Mouse (Mus musculus) liver, adult 2 months (tissue): ENCODE data around the gene Cuta. TPM values are rescaled to one million over a fixed set of nuclear protein-coding genes. Genes with fewer than 3 reads are reported as not detected.

Experiments used
- DNase-seq: peaks from one replicate; pipeline ENCODE4 v3.0.0-alpha.2; 2011; ENCODE audit warnings: low read depth, low spot score; ENCODE audit errors: extremely low read depth
- H3K27ac ChIP-seq: fragments of 200-500 bp; replicated peaks from 2 replicates; pipeline ENCODE4 v1.5.1; 2012; ENCODE audit warnings: low read depth, mild to moderate bottlenecking, control low read depth, inconsistent platforms, low read length; ENCODE audit not compliant: insufficient read depth
- H3K27me3 ChIP-seq: fragments of 200-500 bp; 2 replicates; pipeline ENCODE4 v1.6.1; 2012; ENCODE audit warnings: mild to moderate bottlenecking, moderate library complexity, low read length, inconsistent platforms; ENCODE audit not compliant: control insufficient read depth, insufficient read depth
- H3K36me3 ChIP-seq: fragments of 200-500 bp; 2 replicates; pipeline ENCODE4 v1.6.1; 2012; ENCODE audit warnings: low read length, inconsistent platforms; ENCODE audit not compliant: control insufficient read depth, insufficient read depth
- H3K4me1 ChIP-seq: fragments of 200-500 bp; 2 replicates; pipeline ENCODE4 v1.6.1; 2011; ENCODE audit warnings: low read length; ENCODE audit not compliant: control insufficient read depth, insufficient read depth
- H3K4me3 ChIP-seq: fragments of 200-500 bp; 2 replicates; pipeline ENCODE4 v1.5.1; 2011; ENCODE audit warnings: low read depth, mild to moderate bottlenecking, control low read depth, low read length, moderate library complexity; ENCODE audit not compliant: insufficient read depth
- H3K79me2 ChIP-seq: fragments of 200-500 bp; 2 replicates; pipeline ENCODE4 v1.6.1; 2012; ENCODE audit warnings: inconsistent platforms, mild to moderate bottlenecking, low read length, moderate library complexity; ENCODE audit not compliant: control insufficient read depth, insufficient read depth
- H3K9ac ChIP-seq: fragments of 200-500 bp; 2 replicates; pipeline ENCODE4 v1.6.1; 2012; ENCODE audit warnings: low read depth, mild to moderate bottlenecking, control low read depth, inconsistent platforms, low read length
- CTCF ChIP-seq: fragments of 200-500 bp; IDR thresholded peaks from 2 replicates; pipeline ENCODE4 v1.5.1; 2011; ENCODE audit warnings: low read depth, low read length, control low read depth
- POLR2A ChIP-seq: fragments of 200-500 bp; IDR thresholded peaks from 2 replicates; pipeline ENCODE4 v1.6.1; 2011; ENCODE audit warnings: low read length, control low read depth; ENCODE audit not compliant: insufficient read depth; ENCODE audit errors: extremely low read depth
- WGBS: fragments of 180-500 bp; shearing (Covaris S2); methylation state at CpG from one replicate; pipeline ENCODE4 v1.1.7; 2018; 5-methylcytosine and 5-hydroxymethylcytosine counted together
- polyA plus RNA-seq: library from polyadenylated mRNA; depleted of rRNA; stranded (reverse); fragments of >200 nt; gene quantifications from 2 replicates; pipeline ENCODE4 v1.2.3, GENCODE M21; 2012
- total RNA-seq: library from RNA; depleted of rRNA; stranded (reverse); fragments of >200 nt; gene quantifications from 2 replicates; pipeline ENCODE4 v1.2.3, GENCODE M21; 2014

The Cuta gene
- total and polyA plus RNA-seq, 2 experiments: 21.4 to 129 TPM

DNA sequence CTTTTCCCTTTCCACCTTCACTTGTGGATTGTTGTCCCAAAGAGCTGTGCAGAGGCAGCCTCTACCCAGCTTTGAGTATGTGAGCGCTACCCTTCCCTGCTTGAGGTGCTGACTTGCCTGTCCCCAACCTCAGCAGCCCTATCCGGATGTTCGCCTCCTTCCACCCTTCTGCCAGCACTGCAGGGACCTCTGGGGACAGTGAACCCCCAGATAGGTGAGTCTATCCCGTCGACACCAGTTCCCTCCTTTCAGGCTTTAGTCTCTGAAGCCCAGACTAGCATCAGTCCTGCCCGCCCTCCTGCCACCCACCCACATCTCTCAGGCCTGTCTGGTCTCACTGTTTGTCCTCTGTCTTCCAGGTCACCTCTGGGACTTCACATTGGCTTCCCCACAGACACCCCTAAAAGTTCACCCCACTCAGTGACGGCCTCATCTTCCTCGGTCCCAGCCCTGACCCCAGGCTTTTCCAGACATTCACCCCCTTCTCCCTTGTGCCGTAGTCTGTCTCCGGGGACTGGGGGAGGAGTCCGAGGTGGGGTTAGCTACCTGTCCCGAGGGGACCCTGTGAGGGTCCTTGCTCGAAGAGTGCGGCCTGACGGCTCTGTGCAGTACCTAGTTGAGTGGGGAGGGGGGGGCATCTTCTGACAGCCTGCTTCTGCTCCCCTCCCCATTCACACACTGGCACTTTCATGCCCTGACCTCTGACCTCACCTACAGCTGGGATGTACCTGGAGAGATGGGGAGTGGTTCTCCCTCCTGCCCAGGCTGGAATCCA is 2.3 kb downstream of the Cuta start:
- 91% methylated on average over 15 of the region's 15 CpGs for WGBS
- no peak overlapping the region for H3K4me3 ChIP-seq
- TF ChIP-seq CTCF (no peak), POLR2A (no peak)
- H3K27ac ChIP-seq: no peak overlapping the region
- peaks cover 9% of the 10 kb centered on the region for H3K79me2 ChIP-seq
- no peak overlapping the region for H3K9ac ChIP-seq
- H3K36me3 ChIP-seq: no peaks in the 10 kb centered on the region
- H3K27me3 ChIP-seq: no peaks in the 10 kb centered on the region
- H3K4me1 ChIP-seq: peaks cover 15% of the 10 kb centered on the region
- DNase-seq: no peak

DNA sequence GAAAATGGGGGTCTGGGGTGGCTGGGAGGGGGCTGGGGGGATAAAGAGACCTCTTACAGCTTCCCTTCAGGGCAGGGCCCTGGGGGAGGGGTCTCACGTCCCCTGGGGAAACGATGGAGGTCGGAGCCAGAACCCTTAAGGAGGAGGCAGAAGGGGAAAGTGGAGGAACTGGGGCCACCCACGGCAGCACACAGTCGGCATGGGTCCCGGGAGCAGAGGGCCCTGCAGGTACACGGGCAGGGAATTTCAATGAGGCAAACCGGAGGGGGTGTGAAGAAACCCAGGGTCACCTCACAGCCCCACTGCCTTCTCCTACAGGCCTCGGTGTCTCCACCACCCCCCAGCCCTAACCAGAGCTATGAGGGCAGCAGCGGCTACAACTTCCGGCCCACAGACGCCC is 2.9 kb downstream of the Cuta start:
- no peaks in the 10 kb centered on the region for H3K36me3 ChIP-seq
- H3K4me1 ChIP-seq: peaks cover 16% of the 10 kb centered on the region
- H3K4me3 ChIP-seq: no peak overlapping the region
- H3K27me3 ChIP-seq: no peaks in the 10 kb centered on the region
- H3K79me2 ChIP-seq: peaks cover 9% of the 10 kb centered on the region
- H3K9ac ChIP-seq: no peak overlapping the region
- DNase-seq: no peak
- no peak overlapping the region for H3K27ac ChIP-seq
- whole genome bisulfite sequencing: 88% methylated on average over 12 of the region's 12 CpGs
- TF ChIP-seq CTCF: no peak
- no peak for TF ChIP-seq POLR2A

DNA sequence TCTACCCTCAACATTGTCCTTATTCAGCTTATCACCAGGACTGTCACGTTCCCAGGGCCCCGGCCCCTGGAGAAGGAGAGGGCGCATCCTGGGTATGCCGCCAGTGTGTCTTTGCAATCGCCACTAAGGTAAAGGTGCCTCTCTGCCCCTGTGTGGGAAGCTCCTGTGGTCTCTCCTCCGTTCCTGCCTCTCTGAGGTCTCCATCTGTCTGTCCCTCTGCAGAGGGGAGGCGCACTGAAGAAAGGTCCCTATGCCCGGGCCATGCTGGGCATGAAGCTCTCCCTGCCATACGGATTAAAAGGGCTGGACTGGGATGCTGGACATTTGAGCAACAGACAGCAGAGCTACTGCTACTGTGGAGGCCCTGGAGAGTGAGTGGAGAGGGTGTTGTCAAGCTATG is 4.3 kb downstream of the Cuta start:
- no peaks in the 10 kb centered on the region for H3K36me3 ChIP-seq
- H3K4me1 ChIP-seq: peaks cover 15% of the 10 kb centered on the region

DNA sequence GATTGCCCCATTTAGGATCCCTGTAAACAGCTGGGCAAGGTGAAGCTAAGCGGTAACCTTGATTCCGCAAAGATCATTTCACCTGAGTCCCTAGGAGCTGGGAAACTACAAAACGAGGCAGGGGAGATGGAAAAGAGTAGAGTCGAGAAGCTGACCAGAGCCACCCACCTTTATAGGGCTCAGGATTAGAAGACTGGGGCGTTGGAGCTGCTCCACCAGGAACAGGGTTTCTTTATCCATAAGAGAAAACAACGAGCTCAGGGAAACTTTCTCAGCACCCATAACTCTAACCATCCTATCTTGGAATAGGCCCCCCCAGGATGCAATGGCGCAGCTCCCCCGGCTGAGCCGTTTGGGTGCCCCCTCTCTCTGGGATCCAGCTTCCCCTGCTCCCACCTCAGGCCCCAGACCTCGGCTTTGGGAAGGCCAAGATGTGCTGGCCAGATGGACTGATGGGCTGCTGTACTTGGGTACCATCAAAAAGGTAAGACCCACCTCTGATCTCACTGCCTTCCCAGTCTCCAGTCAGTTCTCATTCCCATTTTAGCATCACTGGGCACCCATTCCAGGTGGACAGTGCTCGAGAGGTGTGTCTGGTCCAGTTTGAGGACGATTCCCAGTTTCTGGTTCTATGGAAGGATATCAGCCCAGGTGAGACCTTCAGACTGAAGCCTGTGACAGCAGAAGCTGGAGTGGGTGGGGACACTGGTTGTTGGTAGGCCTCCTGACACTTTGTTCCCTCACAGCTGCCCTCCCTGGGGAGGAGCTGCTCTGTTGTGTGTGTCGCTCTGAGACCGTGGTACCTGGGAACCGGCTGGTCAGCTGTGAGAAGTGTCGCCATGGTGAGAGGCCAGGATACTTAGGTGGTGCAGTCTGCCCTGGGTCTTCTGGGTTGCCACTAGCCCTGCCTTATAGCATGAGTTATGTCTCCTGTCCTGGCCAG is 5.2 kb downstream of the Cuta start:
- H3K36me3 ChIP-seq: no peaks in the 10 kb centered on the region
- no peak for TF ChIP-seq POLR2A
- TF ChIP-seq CTCF: no peak
- peaks cover 9% of the 10 kb centered on the region for H3K79me2 ChIP-seq
- peak overlapping the region; percentile 82 for H3K4me3 ChIP-seq
- H3K4me1 ChIP-seq: peaks cover 13% of the 10 kb centered on the region
- 76% methylated on average over 16 of the region's 16 CpGs for WGBS
- H3K27ac ChIP-seq: no peak overlapping the region
- DNase-seq: no peak
- H3K9ac ChIP-seq: peak overlapping the region; percentile 91
- no peaks in the 10 kb centered on the region for H3K27me3 ChIP-seq

More for the DNA sequence above, 4.3 kb downstream of the Cuta start:
- no peak overlapping the region for H3K9ac ChIP-seq
- no peak for DNase-seq
- H3K4me3 ChIP-seq: no peak overlapping the region
- peaks cover 9% of the 10 kb centered on the region for H3K79me2 ChIP-seq
- TF ChIP-seq CTCF: no peak
- no peak for TF ChIP-seq POLR2A
- WGBS: 94% methylated on average over 9 of the region's 9 CpGs
- H3K27me3 ChIP-seq: no peaks in the 10 kb centered on the region
- H3K27ac ChIP-seq: no peak overlapping the region

DNA sequence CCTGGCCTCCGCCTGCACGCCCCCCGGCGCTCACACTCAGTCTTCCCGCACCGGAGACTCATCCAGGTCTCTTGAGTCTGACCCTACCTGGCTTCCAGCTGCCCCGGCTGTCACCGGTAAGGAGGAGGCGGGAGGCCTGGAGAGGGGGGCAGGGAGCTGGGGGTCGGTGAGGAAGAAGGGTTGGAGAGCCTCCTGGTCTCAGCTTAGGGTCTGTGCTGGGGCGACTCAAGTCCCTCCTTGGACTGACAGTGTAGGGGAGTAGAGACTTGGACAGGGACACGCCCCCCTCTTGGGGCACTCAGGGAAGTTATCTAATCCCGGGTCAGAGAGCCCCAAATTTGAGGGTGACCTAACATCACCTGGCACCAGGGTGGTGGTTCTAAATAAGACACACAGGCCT is 6.0 kb downstream of the Cuta start:
- no peak for DNase-seq
- WGBS: 3% methylated on average over 13 of the region's 13 CpGs
- Histone ChIP-seq H3K79me2 (peaks cover 9% of the 10 kb centered on the region), H3K4me1 (peaks cover 13% of the 10 kb centered on the region), H3K36me3 (no peaks in the 10 kb centered on the region), H3K9ac (peak overlapping the region; percentile 91), H3K4me3 (peak overlapping the region; percentile 82), H3K27me3 (no peaks in the 10 kb centered on the region), H3K27ac (peak overlapping the region; percentile 84)
- no peak for TF ChIP-seq POLR2A
- no peak for TF ChIP-seq CTCF
